9 mouse cellular contexts compared by ENCODE assay signal in the genomic region with DNA sequence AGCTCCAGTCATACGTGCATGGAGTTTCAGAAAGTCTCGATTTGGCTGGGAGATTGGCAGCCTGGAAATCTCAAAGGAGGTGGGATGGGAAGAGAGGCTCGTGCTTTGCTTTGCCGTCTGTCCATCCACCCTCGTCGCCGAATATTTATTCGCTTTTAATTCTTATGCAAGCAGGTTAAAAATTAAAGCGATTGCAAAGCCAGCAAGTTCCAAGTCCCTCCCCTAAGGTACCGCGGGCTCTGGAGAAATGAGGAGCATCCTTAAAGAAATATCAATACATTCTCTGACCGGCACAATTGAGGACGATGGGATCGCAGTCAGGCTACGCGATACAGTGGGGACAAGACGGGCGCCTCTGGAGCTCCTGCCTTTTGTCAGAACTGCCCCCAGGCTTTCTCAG. TPM values are rescaled to one million over a fixed set of nuclear protein-coding genes. Genes with fewer than 3 reads are reported as not detected.
DNase-seq lines count a peak whose midpoint lies in the region; ATAC-seq lines count a peak whose summit lies in the region.
"Had no signal": no experiment of that assay in that cellular context is flagged by ENCODE, and none has a peak within 500 bp of the region (broad histone marks: within the 10 kb centered on the region; RNA-seq: fewer than 3 reads in every experiment).

No protein-coding gene starts in this region.

- H3K4me1 ChIP-seq in lung, embryonic 16.5 days (replicated peaks; ENCODE audit: control insufficient read depth, insufficient read depth, low read length), result peaks cover 15% of the 10 kb centered on the region
- peaks cover 42% of the 10 kb centered on the region for H3K4me1 ChIP-seq in limb, embryonic 12.5 days (replicated peaks)

- 2% methylated on average over 18 of the region's 18 CpGs for WGBS in lung, embryonic 16.5 days
- WGBS in limb, embryonic 12.5 days, result 1% methylated on average over 18 of the region's 18 CpGs

- peaks cover 82% of the 10 kb centered on the region for H3K27me3 ChIP-seq in lung, embryonic 16.5 days (ENCODE audit: control insufficient read depth, insufficient read depth, low read depth, low read length)
- peaks cover 100% of the 10 kb centered on the region for H3K27me3 ChIP-seq in limb, embryonic 12.5 days

- peak overlapping the region; percentile 63 for H3K4me3 ChIP-seq in lung, embryonic 16.5 days (ENCODE audit: low read length)
- peak overlapping the region; percentile 54 for H3K4me3 ChIP-seq in limb, embryonic 12.5 days (replicated peaks)

- H3K4me2 ChIP-seq in lung, embryonic 16.5 days (ENCODE audit: low read depth, low read length), result peak overlapping the region; percentile 65
- H3K4me2 ChIP-seq in limb, embryonic 12.5 days, result peak overlapping the region; percentile 93

- H3K27ac ChIP-seq in lung, embryonic 16.5 days (ENCODE audit: low read length), result peak overlapping the region; percentile 96
- no peak overlapping the region for H3K27ac ChIP-seq in limb, embryonic 12.5 days

- no peaks in the 10 kb centered on the region for H3K9me3 ChIP-seq in lung, embryonic 16.5 days (ENCODE audit: control insufficient read depth, low read length)
- H3K9me3 ChIP-seq in limb, embryonic 12.5 days, result no peaks in the 10 kb centered on the region

- no peaks in the 10 kb centered on the region for H3K36me3 ChIP-seq in lung, embryonic 16.5 days (ENCODE audit: control insufficient read depth, insufficient read depth, low read length)
- no peaks in the 10 kb centered on the region for H3K36me3 ChIP-seq in limb, embryonic 12.5 days

- DNase-seq in adrenal gland, adult 2 months, result peak; percentile 22
- DNase-seq in adrenal gland, postnatal 25 days, result no peak
- no peak for DNase-seq in lung, postnatal 14 days
- no peak for DNase-seq in ovary, adult 18-20 months (ENCODE audit: low spot score)
- no peak for DNase-seq in spleen, postnatal 10 days (ENCODE audit: low spot score in 2 of 2)
- DNase-seq in adrenal gland, adult 18-20 months (ENCODE audit: low spot score in 2 of 2), result no peak

- no peak for ATAC-seq in lung, embryonic 16.5 days (ENCODE audit: low read depth)
- no peak for ATAC-seq in limb, embryonic 12.5 days (ENCODE audit: insufficient number of reproducible peaks, insufficient read depth, low FRiP score, low TSS enrichment, low read depth)

- H3K9ac ChIP-seq in lung, embryonic 16.5 days (ENCODE audit: low read length), result peak overlapping the region; percentile 76
- H3K9ac ChIP-seq in limb, embryonic 12.5 days (replicated peaks), result no peak overlapping the region

RNA-seq across cellular contexts. Expression of gene Shh, which starts 1.5 kb away (rescaled TPM):
- total RNA-seq in adrenal gland, adult 2 months (2021), result 10 to 100 TPM; 10.4 to 19.4 TPM
- 33.1 and 55.6 TPM in 2 replicates for polyA plus RNA-seq in adrenal gland, adult 2 months (2012; rRNA removed)
- total RNA-seq in adrenal gland, postnatal 25 days (2021), result 13.2 and 14.6 TPM in 2 replicates
- polyA plus RNA-seq in lung, embryonic 16.5 days (2015; fragmentation: Nextera tagmentation; extraction: Ambion mirVana), result 9.7 and 10.8 TPM in 2 replicates
- 0.08 and 0.09 TPM in 2 replicates for polyA plus RNA-seq in limb, embryonic 12.5 days (2016; fragmentation: Nextera tagmentation; extraction: Ambion mirVana)
- total RNA-seq in adrenal gland, adult 18-20 months (2021), result 10 to 100 TPM; 10.1 to 13.2 TPM
- total RNA-seq: hematopoietic stem cell, adult 5-6 weeks had no signal
